Mouse (Mus musculus): ENCODE measurements around the gene Krtap5-5. TPM values are rescaled to one million over a fixed set of nuclear protein-coding genes. Genes with fewer than 3 reads are reported as not detected.

Krtap5-5 gene
- polyA plus RNA-seq (2017; shearing (Covaris generic)) = not detected

DNA sequence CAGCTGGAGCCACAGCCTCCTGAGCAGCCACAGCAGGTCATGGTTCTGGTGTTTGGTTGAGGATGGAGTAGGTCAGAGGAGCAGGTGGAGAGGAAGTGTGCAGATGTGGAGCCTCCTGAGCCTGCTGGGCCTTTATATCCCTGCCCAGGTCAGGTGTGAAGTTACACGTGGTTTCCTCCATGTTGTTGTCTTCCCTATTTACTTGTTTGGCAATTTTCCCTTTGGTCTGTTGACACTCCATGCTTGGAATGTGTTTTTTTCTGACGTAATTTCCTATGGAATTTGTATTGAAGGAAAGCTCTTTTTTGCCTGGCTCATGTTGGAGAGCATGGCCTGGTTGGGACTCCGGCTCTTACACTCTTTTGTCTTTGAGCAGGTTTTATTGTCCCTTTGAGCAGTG lies at the start of gene Krtap5-5:
Gene Krtap5-5, minus strand, starts transcription at position 101 of the 400 bp plus-strand sequence.

GRCm38 (mm10) chr7:142274263-142274662 lies 44.5 kb upstream of the Krtap5-5 start, which contains the start of gene Gm4559:
TSS of gene Gm4559 (minus strand) at chr7:142274363.

GRCm38 (mm10) chr7:142258254-142258653 lies 28.5 kb upstream of the Krtap5-5 start, which contains the start of gene Gm2431:
TSS of gene Gm2431 (minus strand) at chr7:142258354.

DNA sequence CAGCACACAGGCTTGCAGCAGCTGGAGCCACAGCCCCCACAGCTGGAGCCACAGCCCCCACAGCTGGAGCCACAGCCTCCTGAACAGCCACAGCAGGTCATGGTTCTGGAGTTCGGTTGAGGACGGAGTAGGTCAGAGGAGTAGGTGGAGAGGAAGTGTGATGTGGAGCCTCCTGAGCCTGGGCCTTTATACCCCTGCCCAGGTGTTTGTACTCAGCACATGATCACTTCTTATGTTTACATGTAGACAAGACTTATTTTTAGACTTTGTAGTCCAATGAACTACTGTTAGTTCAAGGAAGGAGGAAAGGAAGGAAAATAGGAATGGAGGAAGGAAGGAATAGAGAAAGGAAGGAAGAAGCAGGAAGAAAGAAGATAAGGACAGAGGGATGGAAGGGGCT lies 11.2 kb upstream of the Krtap5-5 start, which contains the start of gene Gm40460:
Gene Gm40460, minus strand, starts transcription at position 101 of the 400 bp plus-strand sequence.

GRCm38 (mm10) chr7:142211559-142211958 lies 18.2 kb downstream of the Krtap5-5 start, which contains the start of gene Gm7579:
TSS of gene Gm7579 (plus strand) at chr7:142211859.

DNA sequence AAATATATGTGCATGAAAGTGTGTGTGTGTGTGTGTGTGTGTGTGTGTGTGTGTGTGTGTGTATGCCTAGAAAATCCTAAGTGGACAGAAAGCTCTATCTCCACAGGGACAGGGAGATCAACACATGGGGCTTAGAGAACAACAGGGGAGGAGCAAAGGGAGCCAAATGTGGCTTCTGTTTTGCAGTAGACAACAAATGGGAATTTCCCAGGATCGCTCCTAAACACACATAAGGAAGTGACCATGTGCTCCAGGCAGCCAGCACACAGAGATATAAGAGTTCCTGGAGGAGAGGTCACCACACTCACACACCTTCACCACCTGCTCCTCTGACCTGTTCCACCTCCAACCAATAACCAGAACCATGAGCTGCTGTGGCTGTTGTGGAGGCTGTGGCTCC lies 28.7 kb downstream of the Krtap5-5 start, which contains the start of gene Krtap5-3:
Gene Krtap5-3, plus strand, starts transcription at position 301 of the 400 bp plus-strand sequence.

GRCm38 (mm10) chr7:142190289-142190688 lies 39.5 kb downstream of the Krtap5-5 start, which contains the start of gene Gm10153:
TSS of gene Gm10153 (minus strand) at chr7:142190389.

Other genes with a start within 250 kb of the Krtap5-5 start
- gene Mob2, start 168.9 kb downstream of the Krtap5-5 start, polyA plus RNA-seq (2017; shearing (Covaris generic)) = 10 to 100 TPM; 68.2 to 68.5 TPM
- gene Dusp8, start 134.1 kb downstream of the Krtap5-5 start, polyA plus RNA-seq (2017; shearing (Covaris generic)) = 1 to 10 TPM in 1 of 2 experiments, under 1 TPM in 1; 0.05 to 1.3 TPM
- under 1 TPM in 1 of 2 experiments, not detected in 1; 0.95 TPM for gene Gm45618, start 109.2 kb downstream of the Krtap5-5 start, polyA plus RNA-seq (2017; shearing (Covaris generic))
- gene Gm39115, start 93.9 kb downstream of the Krtap5-5 start, polyA plus RNA-seq (2017; shearing (Covaris generic)) = not detected
- gene Gm45337, start 85.4 kb downstream of the Krtap5-5 start, polyA plus RNA-seq (2017; shearing (Covaris generic)) = not detected
- gene Gm29735, start 72.9 kb downstream of the Krtap5-5 start, polyA plus RNA-seq (2017; shearing (Covaris generic)) = not detected
- gene Gm4553, start 64.2 kb downstream of the Krtap5-5 start, polyA plus RNA-seq (2017; shearing (Covaris generic)) = not detected
- gene Krtap5-2, start 54.0 kb downstream of the Krtap5-5 start, polyA plus RNA-seq (2017; shearing (Covaris generic)) = not detected
- not detected for gene Gm10153, start 39.6 kb downstream of the Krtap5-5 start, polyA plus RNA-seq (2017; shearing (Covaris generic))
- gene Krtap5-3, start 28.6 kb downstream of the Krtap5-5 start, polyA plus RNA-seq (2017; shearing (Covaris generic)) = not detected
- not detected for gene Gm7579, start 18.1 kb downstream of the Krtap5-5 start, polyA plus RNA-seq (2017; shearing (Covaris generic))
- not detected for gene Gm40460, start 11.1 kb upstream of the Krtap5-5 start, polyA plus RNA-seq (2017; shearing (Covaris generic))
- 1 to 10 TPM in 1 of 2 experiments, not detected in 1; 2.0 TPM for gene Gm2431, start 28.4 kb upstream of the Krtap5-5 start, polyA plus RNA-seq (2017; shearing (Covaris generic))
- gene Gm4559, start 44.4 kb upstream of the Krtap5-5 start, polyA plus RNA-seq (2017; shearing (Covaris generic)) = not detected
- gene Krtap5-1, start 67.1 kb upstream of the Krtap5-5 start, polyA plus RNA-seq (2017; shearing (Covaris generic)) = not detected
- gene Krtap5-4, start 73.6 kb upstream of the Krtap5-5 start, polyA plus RNA-seq (2017; shearing (Covaris generic)) = under 1 TPM in 1 of 2 experiments, not detected in 1; 0.17 TPM
- gene Ifitm10, start 143.8 kb upstream of the Krtap5-5 start, polyA plus RNA-seq (2017; shearing (Covaris generic)) = 10 to 100 TPM in 1 of 2 experiments, 1 to 10 TPM in 1; 3.2 to 41.0 TPM
- 1 to 10 TPM; 2.4 to 9.3 TPM for gene Gm49369, start 152.7 kb upstream of the Krtap5-5 start, polyA plus RNA-seq (2017; shearing (Covaris generic))
- gene Ctsd, start 158.1 kb upstream of the Krtap5-5 start, polyA plus RNA-seq (2017; shearing (Covaris generic)) = 100 to 1,000 TPM; 384 to 590 TPM
- gene Syt8, start 204.9 kb upstream of the Krtap5-5 start, polyA plus RNA-seq (2017; shearing (Covaris generic)) = not detected
- gene Tnni2, start 211.8 kb upstream of the Krtap5-5 start, polyA plus RNA-seq (2017; shearing (Covaris generic)) = not detected
- gene Lsp1, start 230.8 kb upstream of the Krtap5-5 start, polyA plus RNA-seq (2017; shearing (Covaris generic)) = 1,000 to 10,000 TPM in 1 of 2 experiments, 100 to 1,000 TPM in 1; 956 to 1,169 TPM

All from inflammation-experienced regulatory T-cells (primary cell).